Mouse (Mus musculus) myocyte (in vitro differentiated cells): ENCODE measurements around the gene Mthfd1.

Experiments
- CEBPB ChIP-seq: IDR thresholded peaks from 2 replicates; pipeline ENCODE4 v1.6.1; 2011; ENCODE audit warnings: mild to moderate bottlenecking, moderate library complexity; ENCODE audit not compliant: poor library complexity, insufficient read depth, severe bottlenecking
- POLR2A ChIP-seq: IDR thresholded peaks from one replicate; pipeline ENCODE4 v1.6.1; 2011; ENCODE audit warnings: low read depth, mild to moderate bottlenecking, control low read depth, moderate library complexity; ENCODE audit not compliant: insufficient read length
- TCF12 ChIP-seq: IDR thresholded peaks from one replicate; pipeline ENCODE4 v1.6.1; 2011; ENCODE audit warnings: mild to moderate bottlenecking, control low read depth; ENCODE audit not compliant: poor library complexity, insufficient read depth, severe bottlenecking

- TF ChIP-seq POLR2A = no peak
- TF ChIP-seq CEBPB = no peak
- no peak for TF ChIP-seq TCF12
Observed at GRCm38 (mm10) chr12:76239145-76239838, 15.8 kb upstream of the Mthfd1 start.
